Mouse (Mus musculus): Measurements from ENCODE around the gene Fgd1.

Fgd1 gene

DNA sequence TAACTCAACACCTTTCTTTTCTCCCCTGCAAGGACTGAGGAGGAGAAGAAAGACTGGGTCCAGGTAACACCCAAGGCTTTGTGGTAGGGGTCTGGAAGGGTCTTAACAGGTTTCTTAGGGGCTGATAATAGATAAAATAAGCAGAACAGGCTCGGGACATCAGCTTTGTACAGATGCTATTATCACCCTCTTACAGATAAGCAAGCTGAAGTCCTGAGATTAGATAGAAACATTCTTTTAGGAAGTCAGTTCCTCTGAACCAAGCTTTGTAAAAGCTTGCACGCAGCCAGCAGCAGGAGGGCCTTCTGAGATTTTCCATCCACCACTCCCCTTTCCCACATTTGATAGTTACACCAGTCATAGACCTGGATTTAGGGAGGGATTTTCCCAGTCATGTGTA lies 39.6 kb downstream of the Fgd1 start:
- in situ Hi-C loops (cut with MboI, MseI) = no loop called here

DNA sequence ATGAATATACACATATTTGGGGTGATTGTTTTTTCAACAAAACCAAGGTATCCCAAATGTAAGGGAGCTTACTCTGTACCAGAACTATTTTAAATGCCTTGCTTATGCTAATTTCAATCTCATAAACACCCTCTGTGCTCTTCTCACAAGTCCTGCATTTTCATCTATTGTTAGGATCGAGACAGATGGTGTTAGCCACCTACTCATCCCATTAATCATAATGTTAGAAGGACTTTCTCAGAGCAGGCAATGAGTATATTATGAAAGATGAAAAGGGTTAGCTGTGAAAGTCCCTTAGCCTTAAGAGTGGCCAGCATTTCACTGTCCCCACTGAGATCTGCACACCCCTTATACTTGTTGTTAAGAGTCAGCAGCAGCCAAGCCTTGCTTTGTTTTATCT lies 41.5 kb downstream of the Fgd1 start:
- in situ Hi-C loops (cut with MboI, MseI) = no loop called here

DNA sequence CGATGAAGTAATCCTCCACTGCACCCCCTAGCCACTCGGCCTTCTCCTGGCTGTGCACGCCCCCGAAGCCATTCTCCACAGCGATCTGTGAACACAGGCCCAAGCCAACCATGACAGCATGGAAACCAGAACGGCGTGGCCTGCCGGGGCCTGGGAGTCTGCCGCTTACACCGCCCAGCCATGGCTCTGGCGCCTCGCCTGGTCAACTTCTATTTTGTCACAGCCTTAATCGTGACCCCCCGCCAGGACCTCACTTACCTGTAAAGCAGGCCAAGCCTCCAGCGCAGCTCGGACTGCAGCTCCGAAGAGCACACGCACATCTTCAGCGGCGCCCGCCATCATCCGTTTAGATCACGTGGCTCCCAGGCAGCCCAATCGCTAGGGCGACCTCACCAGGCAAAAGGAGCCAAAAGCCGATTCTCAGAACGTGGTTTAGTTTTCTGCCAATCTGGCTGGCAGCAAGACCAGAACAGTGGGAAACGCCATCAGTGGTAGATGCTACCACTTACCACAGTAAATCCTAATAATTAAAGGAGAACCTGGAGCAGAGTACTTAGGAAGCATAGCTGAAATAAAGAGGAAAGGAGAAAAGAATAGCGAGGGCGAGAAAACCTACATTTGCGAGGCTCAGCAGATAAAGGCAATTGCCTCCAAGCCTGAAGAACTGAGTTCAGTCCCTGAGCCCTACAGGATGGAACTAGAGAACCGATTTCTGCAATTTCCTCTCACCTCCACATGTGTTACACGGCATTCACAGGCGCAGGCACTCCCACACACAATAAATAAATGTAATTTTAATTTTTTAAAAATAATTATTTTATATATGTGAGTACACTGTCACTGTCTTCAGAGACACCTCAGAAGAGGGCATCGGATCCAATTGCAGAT lies 50.5 kb downstream of the Fgd1 start, which contains the start of gene Tsr2:
Gene Tsr2, minus strand, starts transcription at position 373 of the 888 bp plus-strand sequence.
- in situ Hi-C loops (cut with MboI, MseI) = no loop called here

GRCm38 (mm10) chrX:151107301-151108067 lies 61.5 kb downstream of the Fgd1 start:
- in situ Hi-C loops (cut with MboI, MseI) = loop anchor here (10.0 kb wide), 1 partner anchor 283 kb away; no protein-coding TSS in a partner anchor

DNA sequence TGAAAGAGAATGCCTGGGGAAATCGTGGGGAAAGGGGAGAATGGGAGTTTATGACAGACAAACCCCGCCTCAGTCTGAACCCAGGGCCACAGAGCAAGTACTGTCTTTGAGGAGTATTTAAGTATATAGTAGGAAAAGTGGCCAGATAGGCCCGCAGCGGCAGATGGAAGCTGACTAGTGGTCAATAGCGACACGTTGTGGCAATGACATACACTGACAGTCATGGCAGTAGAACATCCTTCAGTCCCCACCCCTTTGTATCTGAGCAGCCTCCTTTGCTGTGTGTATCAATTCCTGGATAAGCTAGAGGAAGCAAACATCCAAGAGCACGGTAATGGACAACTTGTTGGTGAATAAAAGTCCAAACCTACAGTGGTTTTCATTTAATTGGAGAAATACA lies 70.8 kb downstream of the Fgd1 start:
- in situ Hi-C loops (cut with MboI, MseI) = no loop called here

- in situ Hi-C loops (cut with MboI, MseI) = no loop called here
These were observed 71.5 kb downstream of the Fgd1 start for GRCm38 (mm10) chrX:151117432-151117831.

DNA sequence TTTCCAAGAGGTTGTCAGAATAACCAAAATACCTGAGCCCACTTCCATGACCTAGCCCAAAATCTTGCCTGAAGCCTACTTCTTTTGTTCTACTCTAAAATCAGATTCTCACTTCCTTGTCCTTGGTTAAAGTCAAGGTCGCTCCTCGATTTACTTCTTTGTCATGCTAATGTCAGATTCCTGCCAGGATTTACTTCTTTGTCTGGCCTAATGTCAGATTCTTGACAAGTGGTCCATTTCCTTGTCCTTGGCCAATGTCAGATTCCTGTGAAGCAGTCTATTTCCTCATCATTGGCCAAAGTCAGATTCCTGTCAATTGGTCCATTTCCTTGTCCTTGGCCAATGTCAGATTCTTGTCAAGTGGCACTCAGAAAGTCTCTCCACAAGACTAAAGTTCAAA lies 78.0 kb downstream of the Fgd1 start:
- in situ Hi-C loops (cut with MboI, MseI) = no loop called here

GRCm38 (mm10) chrX:151130493-151130892 lies 84.5 kb downstream of the Fgd1 start:
- in situ Hi-C loops (cut with MboI, MseI) = no loop called here

DNA sequence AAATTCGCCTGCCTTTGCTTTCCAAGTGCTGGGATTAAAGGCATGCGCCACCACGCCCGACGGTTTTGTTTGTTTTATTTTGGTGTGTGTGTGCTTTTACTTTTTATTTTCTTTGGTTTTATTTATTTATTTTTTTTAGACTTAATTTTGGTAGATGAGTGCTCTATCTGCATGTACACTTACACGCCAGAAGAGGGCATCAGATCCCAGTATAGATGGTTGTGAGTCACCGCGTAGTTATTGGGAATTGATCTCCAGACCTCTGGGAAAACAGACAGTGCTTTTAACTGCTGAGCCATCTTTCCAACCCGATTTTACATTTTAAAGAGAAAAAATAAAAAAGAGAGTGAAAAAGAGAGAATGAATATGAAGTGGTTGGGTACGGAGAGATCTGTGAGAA lies 86.8 kb downstream of the Fgd1 start:
- in situ Hi-C loops (cut with MboI, MseI) = no loop called here

All from T-helper 1 cell (primary cell).